Mouse (Mus musculus) heart, embryonic 14.5 days (tissue): Measurements from ENCODE around the gene Lpar6. TPM values are rescaled to one million over a fixed set of nuclear protein-coding genes. Genes with fewer than 3 reads are reported as not detected.

ENCODE experiments used
- ATAC-seq: fragments of 200-750 bp; cut with Nextera tagmentation; 2 replicates; pipeline ENCODE4 v1.8.0; 2017; ENCODE audit warnings: low read depth, moderate TSS enrichment; ENCODE audit not compliant: insufficient number of reproducible peaks, insufficient read depth, low FRiP score
- H3K27ac ChIP-seq, 2 experiments: fragments of 200-500 bp in 1 of 2; fragments of 300-500 bp in 1 of 2; sonication (generic) in 1 of 2; replicated peaks in 1 of 2; 2 replicates each; pipeline ENCODE4 v1.5.1; 2012 to 2014; ENCODE audit warnings: low read depth in 2 of 2, low read length in 2 of 2, control low read depth in 1 of 2, mild to moderate bottlenecking in 1 of 2, mixed read lengths in 1 of 2; ENCODE audit not compliant: control insufficient read depth in 1 of 2, insufficient read depth in 1 of 2
- H3K27me3 ChIP-seq: fragments of 300-500 bp; sonication (generic); 2 replicates; pipeline ENCODE4 v1.6.1; 2014; ENCODE audit warnings: mild to moderate bottlenecking, low read length, control low read depth; ENCODE audit not compliant: control insufficient read depth, insufficient read depth
- H3K36me3 ChIP-seq: fragments of 300-500 bp; sonication (generic); 2 replicates; pipeline ENCODE4 v1.6.1; 2014; ENCODE audit warnings: mild to moderate bottlenecking, control low read depth, low read length, mixed read lengths; ENCODE audit not compliant: control insufficient read depth, insufficient read depth
- H3K4me1 ChIP-seq, 2 experiments: fragments of 200-500 bp in 1 of 2; fragments of 300-500 bp in 1 of 2; sonication (generic) in 1 of 2; 2 replicates each; pipeline ENCODE4 v1.6.1; 2012 to 2014; ENCODE audit warnings: low read length in 2 of 2, control low read depth in 1 of 2, mixed read lengths in 1 of 2; ENCODE audit not compliant: control insufficient read depth in 2 of 2, insufficient read depth in 2 of 2
- H3K4me2 ChIP-seq: fragments of 300-500 bp; sonication (generic); 2 replicates; pipeline ENCODE4 v1.6.1; 2014; ENCODE audit warnings: mild to moderate bottlenecking, low read length
- H3K4me3 ChIP-seq, 2 experiments: fragments of 200-500 bp in 1 of 2; fragments of 300-500 bp in 1 of 2; sonication (generic) in 1 of 2; 2 replicates each; pipeline ENCODE4 v1.5.1; 2012 to 2014; ENCODE audit warnings: low read length in 2 of 2, mild to moderate bottlenecking in 2 of 2, control low read depth in 1 of 2, low read depth in 1 of 2, moderate library complexity in 1 of 2; ENCODE audit not compliant: control insufficient read depth in 1 of 2, insufficient read depth in 1 of 2
- H3K9ac ChIP-seq: fragments of 300-500 bp; sonication (generic); 2 replicates; pipeline ENCODE4 v1.6.1; 2014; ENCODE audit warnings: mild to moderate bottlenecking, low read length
- H3K9me3 ChIP-seq: fragments of 300-500 bp; sonication (generic); 2 replicates; pipeline ENCODE4 v1.6.1; 2016; ENCODE audit warnings: low read length, control low read depth; ENCODE audit not compliant: control insufficient read depth
- WGBS: fragments of 180-500 bp; shearing (Covaris S2); extraction: QIAGEN DNeasy Blood & Tissue Kit; methylation state at CpG from one replicate; pipeline ENCODE4 v1.1.7; 2014; 5-methylcytosine and 5-hydroxymethylcytosine counted together
- polyA plus RNA-seq: library from polyadenylated mRNA; unstranded; fragments of >200 nt; fragmentation: Nextera tagmentation; extraction: Ambion mirVana; gene quantifications from 2 replicates; pipeline ENCODE4 v1.2.1, GENCODE M21; 2014

Lpar6 gene
- polyA plus RNA-seq, 1 experiment from 2014 or later, result 9.3 TPM

GRCm38 (mm10) chr14:73239857-73240256, 2.2 kb downstream of the Lpar6 start:
- H3K9ac ChIP-seq, result peak overlapping the region; percentile 84
- H3K4me1 ChIP-seq, result peaks cover 0 to 15% of the 10 kb centered on the region in 2 experiments; a peak in 2 of 4 replicates
- H3K4me2 ChIP-seq, result peak overlapping the region; percentile 56
- peak overlapping the region in 1 of 2 experiments; percentile 53; a peak in 2 of 4 replicates for H3K4me3 ChIP-seq
- H3K27me3 ChIP-seq, result no peaks in the 10 kb centered on the region
- no peak for ATAC-seq
- WGBS, result 40% methylated on average over 3 of the region's 3 CpGs
- peaks cover 12% of the 10 kb centered on the region; the same call in 1 of the 2 replicates for H3K36me3 ChIP-seq
- H3K27ac ChIP-seq, result no peak overlapping the region
- no peaks in the 10 kb centered on the region for H3K9me3 ChIP-seq

DNA sequence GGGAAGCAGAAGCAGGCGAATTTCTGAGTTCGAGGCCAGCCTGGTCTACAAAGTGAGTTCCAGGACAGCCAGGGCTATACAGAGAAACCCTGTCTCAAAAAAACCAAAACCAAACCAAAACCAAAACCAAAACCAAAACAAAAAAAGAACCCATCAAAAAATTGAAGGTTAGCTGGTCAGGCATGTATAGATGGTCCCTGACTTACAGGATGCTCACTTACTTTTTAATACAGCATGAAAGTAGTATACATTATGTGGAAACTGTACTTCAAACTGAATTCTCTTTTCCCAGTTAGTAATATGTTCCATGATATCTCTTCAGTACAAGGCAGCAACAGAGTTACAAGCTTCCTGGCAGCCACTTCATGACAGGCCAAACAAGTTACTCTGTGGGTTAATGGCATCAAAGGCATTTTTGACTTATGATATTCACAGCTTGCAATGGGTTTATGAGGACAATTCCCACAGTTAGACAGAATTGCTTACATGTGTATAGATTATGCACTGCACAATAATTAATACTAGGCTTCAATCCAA, 6.4 kb downstream of the Lpar6 start:
- Histone ChIP-seq H3K4me3 (no peak overlapping the region), H3K27ac (no peak overlapping the region), H3K4me1 (peaks cover 0 to 5% of the 10 kb centered on the region in 2 experiments; a peak in 1 of 4 replicates), H3K9me3 (no peaks in the 10 kb centered on the region), H3K27me3 (no peaks in the 10 kb centered on the region), H3K4me2 (no peak overlapping the region), H3K9ac (no peak overlapping the region), H3K36me3 (peaks cover 12% of the 10 kb centered on the region; the same call in 1 of the 2 replicates)
- 88% methylated on average over 2 of the region's 2 CpGs for WGBS
- ATAC-seq, result no peak

DNA sequence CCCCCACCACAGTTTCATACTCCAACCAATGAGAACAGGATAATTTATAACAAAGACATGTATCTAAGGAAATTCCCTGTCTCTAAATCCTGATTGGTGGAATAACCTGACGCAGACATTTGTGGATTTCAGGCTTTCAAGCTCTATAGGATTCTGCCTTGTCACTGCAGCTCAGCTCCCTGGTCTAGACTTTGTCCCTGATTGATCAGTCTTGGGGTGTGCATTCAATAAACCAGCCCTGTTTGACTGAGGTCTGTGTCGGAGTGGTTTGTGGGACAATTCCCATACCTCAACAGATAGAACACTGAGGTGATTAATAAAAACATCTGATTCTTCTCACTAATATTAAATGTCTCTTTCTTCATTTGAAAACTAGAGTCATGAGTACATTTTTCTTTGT, 12.4 kb downstream of the Lpar6 start:
- Histone ChIP-seq H3K4me1 (no peaks in the 10 kb centered on the region), H3K4me2 (no peak overlapping the region), H3K36me3 (no peaks in the 10 kb centered on the region), H3K9me3 (no peaks in the 10 kb centered on the region), H3K27me3 (no peaks in the 10 kb centered on the region), H3K27ac (no peak overlapping the region), H3K9ac (no peak overlapping the region), H3K4me3 (no peak overlapping the region)
- WGBS, result 91% methylated on average over 2 of the region's 2 CpGs
- ATAC-seq, result no peak

- WGBS, result 82% methylated on average over 2 of the region's 2 CpGs
- Histone ChIP-seq H3K27ac (no peak overlapping the region), H3K4me3 (no peak overlapping the region), H3K9me3 (no peaks in the 10 kb centered on the region), H3K27me3 (no peaks in the 10 kb centered on the region), H3K9ac (no peak overlapping the region), H3K36me3 (no peaks in the 10 kb centered on the region), H3K4me2 (no peak overlapping the region), H3K4me1 (no peaks in the 10 kb centered on the region)
- no peak for ATAC-seq
Measured at GRCm38 (mm10) chr14:73252276-73252675, 14.6 kb downstream of the Lpar6 start.

DNA sequence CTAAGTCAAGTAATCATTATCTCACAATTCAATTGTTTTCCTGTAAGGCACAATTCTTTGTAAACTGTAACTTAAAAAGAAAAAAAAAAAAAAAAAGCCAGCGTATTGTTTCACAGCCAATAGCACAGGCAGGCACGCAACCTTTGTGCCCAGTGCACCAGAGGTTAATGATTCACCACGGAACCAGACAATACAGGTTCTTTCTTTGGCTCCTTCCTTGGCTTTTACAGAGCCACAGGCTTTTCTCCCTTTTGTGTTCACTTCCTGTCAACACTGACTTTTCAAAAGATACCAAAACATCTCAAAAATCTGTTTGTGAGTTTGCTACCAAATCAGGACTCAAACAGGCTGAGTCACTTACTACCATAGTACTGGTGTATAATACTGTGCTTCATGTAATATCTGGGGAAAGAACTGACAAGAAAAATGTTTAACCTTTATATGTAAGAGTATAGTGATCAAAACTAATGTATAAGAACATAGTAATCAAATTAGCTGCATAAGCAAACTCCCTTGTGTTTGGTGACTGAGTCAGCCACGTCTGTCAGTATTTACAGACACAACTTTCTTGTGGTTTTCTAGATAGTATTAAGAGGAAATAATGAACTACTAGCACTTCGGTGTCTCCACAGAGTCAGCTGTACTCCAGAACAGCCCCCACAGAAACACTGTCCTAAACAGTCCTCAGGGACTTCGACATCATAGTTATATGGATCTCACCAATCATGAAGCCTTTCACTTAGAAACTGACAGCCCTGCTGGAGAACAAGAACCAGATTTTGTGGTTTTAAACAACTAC, 16.0 kb downstream of the Lpar6 start:
- no peaks in the 10 kb centered on the region for H3K27me3 ChIP-seq
- H3K27ac ChIP-seq, result peak overlapping the region in 1 of 2 experiments; percentile 20; a peak in 1 of 4 replicates
- ATAC-seq, result no peak

GRCm38 (mm10) chr14:73254412-73254811, 16.7 kb downstream of the Lpar6 start:
- Histone ChIP-seq H3K9me3 (no peaks in the 10 kb centered on the region), H3K36me3 (no peaks in the 10 kb centered on the region), H3K9ac (no peak overlapping the region), H3K27me3 (no peaks in the 10 kb centered on the region), H3K4me2 (no peak overlapping the region), H3K4me3 (no peak overlapping the region), H3K4me1 (no peaks in the 10 kb centered on the region), H3K27ac (no peak overlapping the region)
- 79% methylated on average over 4 of the region's 4 CpGs for WGBS
- ATAC-seq, result no peak

More for the DNA sequence above, 16.0 kb downstream of the Lpar6 start:
- no peak overlapping the region for H3K4me3 ChIP-seq
- no peak overlapping the region for H3K9ac ChIP-seq
- no peaks in the 10 kb centered on the region for H3K36me3 ChIP-seq
- no peak overlapping the region for H3K4me2 ChIP-seq
- H3K4me1 ChIP-seq, result no peaks in the 10 kb centered on the region
- H3K9me3 ChIP-seq, result no peaks in the 10 kb centered on the region
- WGBS, result 65% methylated on average over 6 of the region's 6 CpGs

GRCm38 (mm10) chr14:73255426-73255970, 17.8 kb downstream of the Lpar6 start:
- Histone ChIP-seq H3K27ac (peak overlapping the region in 1 of 2 experiments; percentile 33; a peak in 1 of 4 replicates), H3K4me2 (no peak overlapping the region), H3K36me3 (no peaks in the 10 kb centered on the region), H3K9ac (no peak overlapping the region), H3K9me3 (no peaks in the 10 kb centered on the region), H3K4me3 (no peak overlapping the region), H3K27me3 (no peaks in the 10 kb centered on the region), H3K4me1 (no peaks in the 10 kb centered on the region)
- WGBS, result 59% methylated on average over 3 of the region's 3 CpGs
- no peak for ATAC-seq
